Mouse (Mus musculus): ENCODE measurements at regions not wholly inside any gene's neighbourhood (a gene's known extent, or its start where the extent isn't known, plus 50 kb on each side); places are given as distances from the start of the nearest gene placed in this dataset.

DNA sequence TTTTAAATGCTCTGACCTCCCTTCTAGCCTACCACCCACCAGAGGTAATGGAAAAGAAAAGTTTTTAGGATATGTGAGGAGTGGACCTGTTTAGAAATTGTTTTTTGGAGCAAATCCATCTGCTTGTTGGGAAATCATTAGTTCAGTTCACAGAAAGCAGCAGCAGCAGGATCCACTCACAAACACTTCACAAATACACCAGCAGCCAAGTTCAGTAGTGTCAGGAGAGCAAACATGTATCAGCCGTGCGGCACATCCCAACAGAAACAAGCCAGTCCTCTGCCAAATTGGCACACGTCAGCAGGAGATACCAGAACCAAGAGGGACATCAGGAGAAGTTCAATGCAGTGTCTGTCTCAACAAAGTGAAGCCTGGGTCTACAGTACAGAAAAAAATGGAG lies 935.6 kb upstream of the Fam98a start:
- no peak for TF ChIP-seq POLR2A (IDR thresholded peaks at IDR 0.05; ENCODE audit: insufficient read depth, low read length)
- no peak for TF ChIP-seq EP300 (IDR thresholded peaks at IDR 0.05; ENCODE audit: insufficient read depth, low read depth, low read length)
